Mouse (Mus musculus) adrenal gland, adult (tissue): Measurements from ENCODE around the gene Tfap2e.

Experiments
- DNase-seq, 2 experiments: peaks; one replicate each; pipeline ENCODE4 v3.0.0; 2022 to 2023; ENCODE audit warnings: low spot score in 1 of 2; ENCODE audit not compliant: inconsistent age in 2 of 2

Tfap2e gene

DNA sequence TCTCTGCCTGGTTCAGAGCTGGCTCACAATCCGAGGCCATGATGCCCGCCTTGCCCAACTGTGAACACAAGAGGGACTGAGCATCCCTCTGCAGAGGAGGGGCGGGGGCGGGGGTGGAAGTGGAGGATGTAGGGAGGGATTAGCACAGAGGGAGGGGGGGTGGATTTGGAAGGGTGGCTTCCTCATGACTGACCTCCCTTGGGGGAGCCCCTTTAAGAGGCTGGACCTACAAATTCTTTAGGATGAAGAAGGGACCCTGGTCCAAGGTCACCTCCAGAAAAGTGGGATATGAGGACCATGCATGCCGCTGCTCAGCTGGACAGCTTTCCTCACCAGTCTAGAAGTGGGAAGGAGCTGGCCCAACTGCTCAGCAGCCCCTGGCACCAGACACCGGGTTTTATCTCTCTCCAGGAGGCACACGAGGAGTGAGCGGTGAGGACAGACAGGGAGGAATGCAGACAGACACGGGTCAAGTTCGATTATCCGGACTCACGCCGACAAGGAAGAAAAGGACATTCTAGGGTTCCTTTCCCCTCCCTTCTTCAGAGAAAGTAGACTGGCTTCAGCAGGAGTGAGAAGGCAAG lies 16.1 kb upstream of the Tfap2e start:
- peak; percentile 28 to 63 for DNase-seq

- DNase-seq = no peak
These were observed 15.6 kb upstream of the Tfap2e start for GRCm38 (mm10) chr4:126751556-126752023.

- peak in 1 of 2 experiments; percentile 24 for DNase-seq
These were observed 15.0 kb upstream of the Tfap2e start for GRCm38 (mm10) chr4:126750863-126751555.

DNA sequence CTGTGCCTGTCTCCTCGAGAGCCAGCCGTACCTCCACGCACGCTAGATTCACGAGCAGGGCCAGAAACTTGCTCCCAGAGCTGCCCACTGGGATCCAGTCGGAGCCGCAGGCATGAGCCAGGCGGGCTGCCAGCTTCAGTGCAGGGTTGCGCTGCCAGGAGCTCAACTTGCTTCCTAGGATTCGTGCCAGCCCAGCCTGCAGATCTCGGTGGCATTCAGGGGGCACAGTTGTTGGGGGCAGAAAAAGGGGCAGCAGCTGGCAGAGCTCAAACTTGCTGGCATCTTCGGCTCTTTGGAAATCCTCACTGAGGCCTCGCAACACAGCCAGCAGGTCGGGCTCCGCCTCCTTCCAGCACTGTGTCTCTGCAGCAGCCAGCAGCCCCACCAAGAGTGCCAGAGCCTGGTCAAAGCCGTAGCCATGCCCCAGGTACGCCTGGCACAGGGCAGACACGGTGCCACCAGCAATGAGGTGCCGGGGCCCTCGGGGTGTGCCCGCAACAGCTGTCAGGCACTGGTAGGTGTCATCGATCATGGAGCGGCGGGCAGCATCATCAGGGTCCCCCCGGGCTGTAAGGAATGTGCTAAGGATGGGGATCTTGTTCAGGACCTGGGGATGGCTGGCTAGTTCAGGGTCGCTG lies 14.1 kb upstream of the Tfap2e start:
- peak; percentile 28 to 65 for DNase-seq

- DNase-seq = peak in 1 of 2 experiments; percentile 21
These were observed 13.5 kb upstream of the Tfap2e start for GRCm38 (mm10) chr4:126749553-126749952.

DNA sequence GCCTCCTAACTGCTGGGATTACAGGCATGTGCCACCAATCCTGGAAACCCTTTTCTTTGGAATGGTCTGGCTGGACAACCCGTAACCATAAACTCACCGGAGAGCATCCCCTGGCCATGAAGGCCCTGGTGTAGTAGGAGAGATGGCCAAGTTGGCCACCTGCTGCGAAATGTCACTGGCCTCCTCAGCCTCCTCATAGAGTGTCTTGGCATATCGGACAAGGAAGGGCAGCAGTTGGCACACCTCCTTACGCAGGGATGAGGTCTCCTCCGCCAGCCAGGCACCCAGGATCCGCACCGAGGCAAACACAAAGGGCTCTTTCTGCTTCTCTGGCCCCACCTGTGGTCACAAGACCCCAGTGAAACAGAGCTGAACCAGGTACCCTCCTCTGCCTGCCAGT lies 12.3 kb upstream of the Tfap2e start:
- DNase-seq = no peak

DNA sequence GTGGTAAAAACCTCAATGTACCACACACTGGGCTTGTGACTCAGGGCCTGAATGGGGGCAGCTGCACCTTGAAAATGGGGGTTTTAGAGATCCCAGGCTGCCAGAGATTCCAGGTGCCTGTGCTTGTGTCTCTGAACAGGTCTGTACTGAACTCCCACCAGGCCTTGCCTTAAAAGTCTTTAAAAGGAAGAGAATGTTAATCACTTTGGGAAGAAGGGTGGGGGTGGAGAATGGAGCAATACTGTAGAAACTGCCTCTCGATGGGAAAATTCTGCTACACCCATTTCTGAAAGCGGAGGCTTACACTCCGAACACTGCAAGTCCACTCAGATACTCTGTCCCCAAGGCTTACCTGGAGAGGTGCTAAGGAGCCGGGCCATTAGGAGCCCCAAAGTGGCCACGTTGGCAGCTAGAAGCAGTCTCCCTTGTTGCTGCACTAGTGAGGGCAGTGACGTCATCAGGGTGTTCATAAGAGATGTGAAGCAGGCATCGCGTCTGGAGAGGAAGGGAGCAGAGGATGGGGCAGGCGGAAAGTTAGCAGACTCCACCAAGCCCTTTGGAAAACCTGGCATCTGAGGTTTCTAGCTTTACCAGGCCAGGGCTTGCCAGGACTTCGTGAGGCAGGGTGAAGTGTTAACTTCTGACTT lies 10.3 kb upstream of the Tfap2e start:
- DNase-seq = no peak

GRCm38 (mm10) chr4:126745506-126746193 lies 9.6 kb upstream of the Tfap2e start:
- peak; percentile 43 to 83 for DNase-seq

GRCm38 (mm10) chr4:126744831-126745230 lies 8.8 kb upstream of the Tfap2e start:
- DNase-seq = peak in 1 of 2 experiments; percentile 35

GRCm38 (mm10) chr4:126743713-126744112 lies 7.7 kb upstream of the Tfap2e start:
- peak in 1 of 2 experiments; percentile 29 for DNase-seq

GRCm38 (mm10) chr4:126742976-126743375 lies 6.9 kb upstream of the Tfap2e start:
- peak in 1 of 2 experiments; percentile 23 for DNase-seq

DNA sequence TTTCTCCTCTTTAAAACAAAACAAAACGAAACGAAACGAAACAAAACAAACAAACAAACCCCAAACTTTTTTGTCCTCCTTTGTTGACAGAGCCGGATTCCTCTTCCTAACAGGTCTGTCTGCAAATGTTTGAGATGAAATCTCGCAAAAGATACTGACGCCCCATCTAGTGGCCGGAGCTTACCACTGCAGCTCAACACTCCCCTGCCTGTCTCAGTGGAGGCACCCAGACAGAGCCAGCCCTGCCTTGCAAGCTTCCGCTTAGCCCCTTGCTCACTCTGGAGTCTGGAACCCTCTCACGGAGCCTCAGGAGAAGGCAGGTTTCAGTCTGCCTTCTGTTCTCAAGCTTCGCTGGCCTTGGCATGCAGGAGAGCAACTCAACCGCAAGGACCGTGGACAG lies 5.4 kb upstream of the Tfap2e start:
- peak; percentile 77 to 93 for DNase-seq

- peak in 1 of 2 experiments; percentile 45 for DNase-seq
These were observed 4.1 kb upstream of the Tfap2e start for GRCm38 (mm10) chr4:126739966-126740676.

GRCm38 (mm10) chr4:126735382-126736000 lies 549 bp downstream of the Tfap2e start:
- peak in 1 of 2 experiments; percentile 36 for DNase-seq

DNA sequence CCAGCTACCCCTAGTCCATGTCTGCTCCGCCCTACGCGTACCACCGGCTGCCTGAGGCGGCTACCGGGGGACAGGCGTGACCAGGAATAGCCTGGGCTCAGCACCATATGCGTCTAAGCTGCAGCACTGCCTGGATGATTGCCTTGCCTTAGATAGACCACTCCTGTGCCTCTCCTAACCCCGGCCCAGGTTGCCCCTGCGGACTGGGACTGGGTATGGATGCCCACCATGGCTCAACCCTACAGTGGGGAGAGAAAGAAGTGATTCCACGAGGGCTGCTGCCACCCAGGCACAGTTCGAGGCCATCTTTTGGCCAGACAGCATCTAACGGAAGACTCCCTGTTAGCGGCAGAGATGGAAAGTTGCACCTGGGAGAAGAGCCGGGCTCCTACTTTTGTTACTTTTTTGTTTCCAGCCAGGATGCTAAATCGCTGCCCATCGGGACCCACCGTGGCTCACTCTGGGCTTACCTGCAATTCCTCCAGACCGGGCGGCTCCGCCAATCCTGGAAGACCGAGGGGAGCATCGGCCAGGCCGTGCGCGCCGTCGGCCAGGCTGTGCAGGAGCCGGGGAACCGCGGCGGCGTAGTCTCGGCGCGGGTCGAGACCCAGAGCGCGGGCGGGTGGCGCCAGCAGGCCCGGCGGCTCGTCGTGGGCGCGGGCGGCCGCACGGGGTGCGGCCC lies 1.2 kb downstream of the Tfap2e start:
- peak in 1 of 2 experiments; percentile 30 for DNase-seq

DNA sequence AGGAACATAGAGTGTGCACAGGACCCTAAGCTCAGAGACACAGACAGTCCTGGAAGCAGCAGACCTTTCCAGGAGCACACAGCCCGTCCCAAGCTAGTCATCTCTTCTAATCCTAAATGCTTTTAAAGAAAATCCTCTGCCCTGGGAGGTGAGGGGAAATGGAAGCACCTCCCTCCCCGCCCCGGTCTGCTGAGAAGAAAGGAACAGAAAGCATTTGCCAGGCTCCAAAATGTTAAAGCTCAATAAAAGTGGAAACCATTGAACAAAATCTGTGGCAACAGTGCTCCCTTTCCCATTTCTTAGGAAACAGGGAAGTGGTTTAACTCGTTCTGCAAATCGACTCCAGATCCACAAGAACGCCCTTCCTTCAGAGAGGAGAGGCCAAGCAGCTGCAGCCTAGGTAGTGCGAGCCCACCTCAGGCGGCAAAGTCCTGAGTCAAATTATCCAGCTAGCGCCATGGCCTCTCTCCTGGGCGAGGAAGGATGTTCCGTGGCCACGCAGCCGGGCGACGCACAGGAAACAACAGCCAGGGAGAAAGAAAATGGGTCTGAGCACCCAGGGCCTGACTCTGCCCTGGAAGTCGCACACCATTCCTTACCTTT lies 1.9 kb downstream of the Tfap2e start:
- DNase-seq = no peak

GRCm38 (mm10) chr4:126732531-126733380 lies 3.3 kb downstream of the Tfap2e start:
- peak in 1 of 2 experiments; percentile 44 for DNase-seq

DNA sequence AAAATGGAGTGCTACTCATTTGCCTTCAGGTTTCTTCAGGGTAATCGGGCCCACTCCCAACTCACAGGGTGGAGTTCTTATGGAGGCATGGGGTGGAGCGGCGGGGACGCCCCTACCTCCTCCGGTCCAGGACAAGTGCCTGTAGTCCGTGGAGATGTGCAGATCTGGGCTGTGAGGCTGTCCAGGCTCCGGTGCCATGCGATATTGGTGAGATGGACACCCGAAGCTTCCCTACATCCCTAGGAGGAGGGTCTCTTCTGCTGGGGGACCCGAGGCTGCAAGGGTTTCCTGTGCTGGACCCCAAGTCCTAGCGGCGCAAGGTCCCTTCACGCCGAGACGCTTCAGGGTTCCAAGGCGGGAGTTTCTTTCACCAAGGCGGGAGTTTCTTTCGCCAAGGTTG lies 3.9 kb downstream of the Tfap2e start:
- DNase-seq = no peak
